Mouse (Mus musculus): ENCODE data around the gene Ilf3. TPM values are rescaled to one million over a fixed set of nuclear protein-coding genes. Genes with fewer than 3 reads are reported as not detected.

The Ilf3 gene
- total RNA-seq, 1 experiment = 159 TPM

DNA sequence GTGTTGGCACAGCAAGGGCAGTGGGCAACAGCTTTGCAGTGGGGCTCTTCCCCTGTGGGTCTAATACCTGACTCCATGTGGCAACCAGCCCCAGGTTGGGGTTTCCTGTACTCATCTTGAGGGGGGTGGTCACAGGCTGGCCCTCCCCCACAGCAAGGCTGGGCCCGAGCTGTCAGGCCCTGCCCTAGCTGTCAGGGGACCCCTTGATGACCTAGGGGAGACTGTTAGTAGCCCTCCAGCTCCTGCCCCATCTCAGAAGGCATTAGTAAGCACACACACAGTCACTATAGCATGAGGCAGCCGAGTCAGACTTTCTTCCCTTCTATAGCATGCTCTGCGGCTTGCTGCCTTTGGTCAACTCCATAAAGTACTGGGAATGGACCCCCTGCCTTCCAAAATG is 28.0 kb downstream of the Ilf3 start:
- H3K4me1 ChIP-seq (ENCODE audit: control insufficient read depth in 2 of 2, insufficient read depth in 2 of 2, low read length in 2 of 2, poor library complexity in 1 of 2) = no peaks in the 10 kb centered on the region
- no peak overlapping the region for H3K9ac ChIP-seq (ENCODE audit: insufficient read depth, low read depth, low read length, poor library complexity, severe bottlenecking)
- H3K27ac ChIP-seq (ENCODE audit: insufficient read depth, low read depth, low read length, poor library complexity, severe bottlenecking) = no peak overlapping the region
- H3K4me3 ChIP-seq (ENCODE audit: insufficient read depth in 1 of 2, low read depth in 1 of 2, low read length in 2 of 2, poor library complexity in 1 of 2, severe bottlenecking in 1 of 2) = no peak overlapping the region
- in situ Hi-C loops (cut with MboI; ENCODE audit: low sequenced_read_pairs in 2 of 2, unreplicated experiment in 2 of 2) = no loop called here
- peaks cover 78% of the 10 kb centered on the region for H3K36me3 ChIP-seq (ENCODE audit: control insufficient read depth, insufficient read depth, low read length, poor library complexity, severe bottlenecking)
- H3K9me3 ChIP-seq (ENCODE audit: control insufficient read depth, insufficient read depth, low read depth, low read length) = no peaks in the 10 kb centered on the region
- no peak for TF ChIP-seq HCFC1 (IDR thresholded peaks at IDR 0.05; ENCODE audit: borderline replicate concordance, insufficient read depth, low read length)
- no peak for TF ChIP-seq CHD2 (IDR thresholded peaks at IDR 0.05; ENCODE audit: low read depth, low read length)
- TF ChIP-seq ZNF384 (IDR thresholded peaks at IDR 0.05; ENCODE audit: low read depth, low read length) = no peak
- TF ChIP-seq MAFK (IDR thresholded peaks at IDR 0.05; ENCODE audit: insufficient read depth, low read depth, low read length) = no peak
- TF ChIP-seq ZC3H11A (IDR thresholded peaks at IDR 0.05; ENCODE audit: borderline replicate concordance, low read depth, low read length) = no peak
- DNase-seq (ENCODE audit: low read depth, low spot score) = no peak

DNA sequence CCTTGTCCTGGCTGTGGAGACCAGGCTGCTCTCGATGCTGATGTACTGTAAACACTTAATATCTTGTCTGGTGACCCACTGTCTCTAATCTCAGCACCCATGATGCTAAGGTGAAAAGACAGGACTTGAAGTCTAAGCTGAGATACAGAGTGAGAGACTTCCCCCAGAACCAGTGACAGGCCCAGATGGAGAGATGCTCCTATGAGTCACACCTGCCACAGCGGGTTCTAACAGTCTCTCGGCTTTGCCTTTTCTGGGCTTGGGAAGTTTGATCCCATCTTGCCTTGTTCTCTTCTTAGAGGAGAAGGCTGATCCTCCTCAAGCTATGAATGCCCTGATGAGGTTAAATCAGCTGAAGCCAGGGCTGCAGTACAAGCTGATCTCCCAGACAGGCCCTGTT is 29.5 kb downstream of the Ilf3 start:
- no peaks in the 10 kb centered on the region for H3K9me3 ChIP-seq (ENCODE audit: control insufficient read depth, insufficient read depth, low read depth, low read length)
- no peak overlapping the region for H3K4me3 ChIP-seq (ENCODE audit: insufficient read depth in 1 of 2, low read depth in 1 of 2, low read length in 2 of 2, poor library complexity in 1 of 2, severe bottlenecking in 1 of 2)
- no peak overlapping the region for H3K9ac ChIP-seq (ENCODE audit: insufficient read depth, low read depth, low read length, poor library complexity, severe bottlenecking)
- in situ Hi-C loops (cut with MboI; ENCODE audit: low sequenced_read_pairs in 2 of 2, unreplicated experiment in 2 of 2) = no loop called here
- no peak for TF ChIP-seq ZC3H11A (IDR thresholded peaks at IDR 0.05; ENCODE audit: borderline replicate concordance, low read depth, low read length)
- peaks cover 80% of the 10 kb centered on the region for H3K36me3 ChIP-seq (ENCODE audit: control insufficient read depth, insufficient read depth, low read length, poor library complexity, severe bottlenecking)
- no peak overlapping the region for H3K27ac ChIP-seq (ENCODE audit: insufficient read depth, low read depth, low read length, poor library complexity, severe bottlenecking)
- no peaks in the 10 kb centered on the region for H3K4me1 ChIP-seq (ENCODE audit: control insufficient read depth in 2 of 2, insufficient read depth in 2 of 2, low read length in 2 of 2, poor library complexity in 1 of 2)
- DNase-seq (ENCODE audit: low read depth, low spot score) = no peak

DNA sequence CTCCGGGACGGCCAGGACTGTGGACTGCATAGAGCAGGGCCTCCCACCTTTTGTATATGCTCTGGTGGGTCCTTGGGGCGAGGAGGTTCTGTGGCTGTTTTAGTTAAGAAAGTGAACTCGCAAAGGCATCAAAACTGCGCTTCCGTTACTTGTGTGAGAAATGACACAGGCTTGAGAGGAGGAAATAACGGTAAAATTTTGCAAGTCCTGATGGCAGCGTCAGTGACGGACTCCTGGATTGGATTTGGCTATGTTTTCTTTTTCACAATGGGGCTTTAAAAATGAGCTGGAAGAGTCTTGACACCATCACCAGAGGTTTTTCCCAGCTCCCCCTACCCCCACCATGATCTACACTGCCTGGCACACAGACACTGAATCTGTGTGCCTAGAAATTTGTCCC is 33.4 kb downstream of the Ilf3 start:
- H3K9me3 ChIP-seq (ENCODE audit: control insufficient read depth, insufficient read depth, low read depth, low read length) = no peaks in the 10 kb centered on the region
- H3K27ac ChIP-seq (ENCODE audit: insufficient read depth, low read depth, low read length, poor library complexity, severe bottlenecking) = no peak overlapping the region
- H3K4me3 ChIP-seq (ENCODE audit: insufficient read depth in 1 of 2, low read depth in 1 of 2, low read length in 2 of 2, poor library complexity in 1 of 2, severe bottlenecking in 1 of 2) = no peak overlapping the region
- peaks cover 0 to 3% of the 10 kb centered on the region in 2 experiments; a peak in 1 of 4 replicates for H3K4me1 ChIP-seq (ENCODE audit: control insufficient read depth in 2 of 2, insufficient read depth in 2 of 2, low read length in 2 of 2, poor library complexity in 1 of 2)
- in situ Hi-C loops (cut with MboI; ENCODE audit: low sequenced_read_pairs in 2 of 2, unreplicated experiment in 2 of 2) = no loop called here
- TF ChIP-seq MAFK (IDR thresholded peaks at IDR 0.05; ENCODE audit: insufficient read depth, low read depth, low read length) (no peak), ZNF384 (IDR thresholded peaks at IDR 0.05; ENCODE audit: low read depth, low read length) (no peak), HCFC1 (IDR thresholded peaks at IDR 0.05; ENCODE audit: borderline replicate concordance, insufficient read depth, low read length) (no peak), CHD2 (IDR thresholded peaks at IDR 0.05; ENCODE audit: low read depth, low read length) (no peak), ZC3H11A (IDR thresholded peaks at IDR 0.05; ENCODE audit: borderline replicate concordance, low read depth, low read length) (no peak)
- H3K9ac ChIP-seq (ENCODE audit: insufficient read depth, low read depth, low read length, poor library complexity, severe bottlenecking) = no peak overlapping the region
- DNase-seq (ENCODE audit: low read depth, low spot score) = no peak
- H3K36me3 ChIP-seq (ENCODE audit: control insufficient read depth, insufficient read depth, low read length, poor library complexity, severe bottlenecking) = peaks cover 81% of the 10 kb centered on the region

DNA sequence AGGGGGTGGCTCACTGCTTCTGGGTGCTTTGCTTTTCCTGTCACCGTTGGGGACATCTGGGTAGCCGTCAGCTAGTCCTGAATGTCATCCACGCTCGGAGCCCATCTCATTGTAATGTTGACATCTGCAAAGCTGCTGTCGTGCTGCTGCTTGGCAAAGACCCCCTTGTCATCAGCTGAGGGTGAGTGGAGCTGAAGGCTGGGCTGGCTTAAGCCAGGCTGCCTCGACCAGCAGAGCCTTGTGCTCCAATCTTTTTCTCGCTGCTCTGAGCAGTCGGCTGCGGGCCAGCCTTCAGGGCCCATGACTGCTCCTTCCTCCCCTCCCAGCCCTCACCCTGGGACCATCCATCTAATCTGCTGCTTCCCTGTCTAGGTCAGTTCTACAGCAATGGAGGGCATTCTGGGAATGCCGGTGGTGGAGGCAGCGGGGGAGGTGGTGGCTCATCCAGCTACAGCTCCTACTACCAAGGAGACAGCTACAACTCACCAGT is 35.1 kb downstream of the Ilf3 start:
- no peak for DNase-seq (ENCODE audit: low read depth, low spot score)
- peaks cover 0 to 3% of the 10 kb centered on the region in 2 experiments; a peak in 1 of 4 replicates for H3K4me1 ChIP-seq (ENCODE audit: control insufficient read depth in 2 of 2, insufficient read depth in 2 of 2, low read length in 2 of 2, poor library complexity in 1 of 2)
- H3K4me3 ChIP-seq (ENCODE audit: insufficient read depth in 1 of 2, low read depth in 1 of 2, low read length in 2 of 2, poor library complexity in 1 of 2, severe bottlenecking in 1 of 2) = no peak overlapping the region
- no peak overlapping the region for H3K9ac ChIP-seq (ENCODE audit: insufficient read depth, low read depth, low read length, poor library complexity, severe bottlenecking)
- H3K27ac ChIP-seq (ENCODE audit: insufficient read depth, low read depth, low read length, poor library complexity, severe bottlenecking) = no peak overlapping the region
- no peak for TF ChIP-seq ZC3H11A (IDR thresholded peaks at IDR 0.05; ENCODE audit: borderline replicate concordance, low read depth, low read length)
- TF ChIP-seq ZNF384 (IDR thresholded peaks at IDR 0.05; ENCODE audit: low read depth, low read length) = no peak
- TF ChIP-seq MAFK (IDR thresholded peaks at IDR 0.05; ENCODE audit: insufficient read depth, low read depth, low read length) = no peak
- TF ChIP-seq CHD2 (IDR thresholded peaks at IDR 0.05; ENCODE audit: low read depth, low read length) = no peak
- TF ChIP-seq HCFC1 (IDR thresholded peaks at IDR 0.05; ENCODE audit: borderline replicate concordance, insufficient read depth, low read length) = no peak
- no peaks in the 10 kb centered on the region for H3K9me3 ChIP-seq (ENCODE audit: control insufficient read depth, insufficient read depth, low read depth, low read length)
- H3K36me3 ChIP-seq (ENCODE audit: control insufficient read depth, insufficient read depth, low read length, poor library complexity, severe bottlenecking) = peaks cover 78% of the 10 kb centered on the region
- in situ Hi-C loops (cut with MboI; ENCODE audit: low sequenced_read_pairs in 2 of 2, unreplicated experiment in 2 of 2) = no loop called here

DNA sequence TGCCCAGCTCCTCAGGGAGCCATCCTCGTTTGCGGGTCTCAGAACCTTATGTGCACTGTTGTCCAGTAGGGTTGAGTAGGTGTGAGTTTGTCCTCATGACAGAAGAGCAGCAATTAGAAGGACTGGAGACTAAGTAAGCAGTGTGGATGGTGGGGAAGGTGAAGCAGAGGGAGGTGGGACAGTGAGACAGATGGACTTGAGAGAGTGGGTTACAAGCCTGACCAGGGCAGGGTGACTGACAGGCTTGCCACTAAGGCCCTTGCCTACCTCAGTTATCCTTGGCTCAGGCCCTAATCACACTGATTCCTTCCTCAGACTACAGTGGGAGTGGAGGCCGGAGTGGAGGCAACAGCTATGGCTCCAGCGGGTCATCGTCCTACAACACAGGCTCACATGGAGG is 36.1 kb downstream of the Ilf3 start:
- Histone ChIP-seq H3K36me3 (ENCODE audit: control insufficient read depth, insufficient read depth, low read length, poor library complexity, severe bottlenecking) (peaks cover 74% of the 10 kb centered on the region), H3K9me3 (ENCODE audit: control insufficient read depth, insufficient read depth, low read depth, low read length) (no peaks in the 10 kb centered on the region), H3K27ac (ENCODE audit: insufficient read depth, low read depth, low read length, poor library complexity, severe bottlenecking) (no peak overlapping the region), H3K9ac (ENCODE audit: insufficient read depth, low read depth, low read length, poor library complexity, severe bottlenecking) (no peak overlapping the region), H3K4me3 (ENCODE audit: insufficient read depth in 1 of 2, low read depth in 1 of 2, low read length in 2 of 2, poor library complexity in 1 of 2, severe bottlenecking in 1 of 2) (no peak overlapping the region), H3K4me1 (ENCODE audit: control insufficient read depth in 2 of 2, insufficient read depth in 2 of 2, low read length in 2 of 2, poor library complexity in 1 of 2) (peaks cover 0 to 3% of the 10 kb centered on the region in 2 experiments; a peak in 1 of 4 replicates)
- no peak for TF ChIP-seq HCFC1 (IDR thresholded peaks at IDR 0.05; ENCODE audit: borderline replicate concordance, insufficient read depth, low read length)
- no peak for TF ChIP-seq MAFK (IDR thresholded peaks at IDR 0.05; ENCODE audit: insufficient read depth, low read depth, low read length)
- no peak for TF ChIP-seq ZC3H11A (IDR thresholded peaks at IDR 0.05; ENCODE audit: borderline replicate concordance, low read depth, low read length)
- in situ Hi-C loops (cut with MboI; ENCODE audit: low sequenced_read_pairs in 2 of 2, unreplicated experiment in 2 of 2) = no loop called here
- DNase-seq (ENCODE audit: low read depth, low spot score) = no peak
